Mouse (Mus musculus) CD4-positive naive resting alpha-beta T cell, adult 57 days (primary cell): ENCODE measurements around the gene Nccrp1. TPM values are rescaled to one million over a fixed set of nuclear protein-coding genes. Genes with fewer than 3 reads are reported as not detected.

Experiments
- total RNA-seq: library from RNA; stranded (reverse); gene quantifications from one replicate; pipeline ENCODE4 v1.2.4, GENCODE M21; 2023

The Nccrp1 gene
- 0.38 TPM for total RNA-seq

GRCm38 (mm10) chr7:28547154-28547553 is at the start of gene Nccrp1:
Nccrp1 (minus strand) TSS chr7:28547254.

GRCm38 (mm10) chr7:28540526-28540925 is 6.5 kb downstream of the Nccrp1 start, which contains the start of gene Sycn:
Sycn (plus strand) TSS chr7:28540885.

DNA sequence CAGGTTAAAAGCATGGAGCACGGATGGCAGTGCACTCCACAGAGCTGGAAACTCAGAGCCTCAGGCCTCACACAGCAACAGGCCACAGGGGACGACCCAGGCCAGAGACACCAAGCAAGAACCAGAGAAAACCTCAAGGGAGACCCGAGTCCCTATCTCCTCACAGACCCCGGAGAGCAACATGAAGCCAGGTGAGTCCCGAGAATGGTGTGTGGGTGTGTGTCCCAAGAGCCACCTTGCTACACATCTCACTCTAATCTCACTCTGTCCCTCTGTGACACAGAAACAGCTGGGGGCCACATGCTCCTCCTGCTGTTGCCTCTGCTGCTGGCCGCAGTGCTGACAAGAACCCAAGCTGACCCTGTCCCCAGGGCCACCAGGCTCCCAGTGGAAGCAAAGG is 24.5 kb downstream of the Nccrp1 start, which contains the start of gene Ifnl3:
TSS of gene Ifnl3 (plus strand) at position 301 of the 400 bp plus-strand sequence.

DNA sequence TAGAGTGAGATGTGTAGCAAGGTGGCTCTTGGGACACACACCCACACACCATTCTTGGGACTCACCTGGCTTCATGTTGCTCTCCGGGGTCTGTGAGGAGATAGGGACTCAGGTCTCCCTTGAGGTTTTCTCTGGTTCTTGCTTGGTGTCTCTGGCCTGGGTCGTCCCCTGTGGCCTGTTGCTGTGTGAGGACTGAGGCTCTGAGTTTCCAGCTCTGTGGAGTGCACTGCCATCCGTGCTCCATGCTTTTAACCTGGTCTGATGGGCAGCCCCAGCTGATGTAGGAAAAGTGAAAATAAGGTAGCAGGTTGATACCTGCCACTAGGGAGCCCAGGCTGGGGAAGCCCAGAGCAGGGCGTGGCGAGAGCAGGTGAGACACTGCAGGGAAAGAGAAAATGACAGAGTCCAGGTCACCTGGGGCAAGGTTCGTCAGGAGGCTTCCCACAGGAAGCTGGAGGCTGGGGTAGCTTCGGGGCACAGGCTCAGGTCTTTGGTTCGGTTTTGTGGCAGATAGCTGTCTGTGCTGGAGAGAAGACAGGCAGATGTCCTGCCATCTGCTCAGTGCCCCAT is 36.6 kb downstream of the Nccrp1 start, which contains the start of gene Ifnl2:
TSS of gene Ifnl2 (minus strand) at position 51 of the 570 bp plus-strand sequence.

Other genes starting within 250 kb of the Nccrp1 start
- gene Dll3, start 245.0 kb downstream of the Nccrp1 start, total RNA-seq: not detected
- gene Timm50, start 235.2 kb downstream of the Nccrp1 start, total RNA-seq: 32.5 TPM
- 190 TPM for gene Supt5, start 208.5 kb downstream of the Nccrp1 start, total RNA-seq
- gene Rps16, start 196.6 kb downstream of the Nccrp1 start, total RNA-seq: 5,484 TPM
- gene Plekhg2, start 174.7 kb downstream of the Nccrp1 start, total RNA-seq: 207 TPM
- 442 TPM for gene Zfp36, start 167.0 kb downstream of the Nccrp1 start, total RNA-seq
- gene Med29, start 154.5 kb downstream of the Nccrp1 start, total RNA-seq: 14.8 TPM
- gene Paf1, start 154.3 kb downstream of the Nccrp1 start, total RNA-seq: 154 TPM
- gene Gmfg, start 109.8 kb downstream of the Nccrp1 start, total RNA-seq: 312 TPM
- 6.7 TPM for gene Lrfn1, start 95.3 kb downstream of the Nccrp1 start, total RNA-seq
- gene Ifnl2, start 36.8 kb downstream of the Nccrp1 start, total RNA-seq: not detected
- gene Ifnl3, start 24.4 kb downstream of the Nccrp1 start, total RNA-seq: not detected
- gene Sycn, start 6.4 kb downstream of the Nccrp1 start, total RNA-seq: not detected
- gene Samd4b, start 50.9 kb upstream of the Nccrp1 start, total RNA-seq: 45.7 TPM
- gene Pak4, start 50.9 kb upstream of the Nccrp1 start, total RNA-seq: 8.9 TPM
- not detected for gene Acp7, start 84.1 kb upstream of the Nccrp1 start, total RNA-seq
- gene Fbxo27, start 145.6 kb upstream of the Nccrp1 start, total RNA-seq: 2.8 TPM
- 34.4 TPM for gene Fbxo17, start 169.6 kb upstream of the Nccrp1 start, total RNA-seq
- 24.0 TPM for gene Mrps12, start 194.6 kb upstream of the Nccrp1 start, total RNA-seq
- gene Sars2, start 194.7 kb upstream of the Nccrp1 start, total RNA-seq: 22.5 TPM
- 1.3 TPM for gene Ccer2, start 208.9 kb upstream of the Nccrp1 start, total RNA-seq
- 69.1 TPM for gene Sirt2, start 219.5 kb upstream of the Nccrp1 start, total RNA-seq
- 58.4 TPM for gene Nfkbib, start 220.3 kb upstream of the Nccrp1 start, total RNA-seq
- 124 TPM for gene Rinl, start 241.7 kb upstream of the Nccrp1 start, total RNA-seq